Mouse (Mus musculus) stomach, embryonic 14.5 days (tissue): ENCODE measurements at regions not wholly inside any gene's neighbourhood (a gene's known extent, or its start where the extent isn't known, plus 50 kb on each side); places are given as distances from the start of the nearest gene placed in this dataset.

Experiments used
- ATAC-seq: fragments of 200-750 bp; cut with Nextera tagmentation; 2 replicates; pipeline ENCODE4 v1.8.0; 2017; ENCODE audit warnings: low read depth, moderate TSS enrichment; ENCODE audit not compliant: insufficient number of reproducible peaks, insufficient read depth, low FRiP score
- H3K27ac ChIP-seq: fragments of 300-500 bp; sonication (generic); 2 replicates; pipeline ENCODE4 v1.5.1; 2014; ENCODE audit warnings: mild to moderate bottlenecking, low read length, moderate library complexity, mixed read lengths
- H3K27me3 ChIP-seq: fragments of 300-500 bp; sonication (generic); 2 replicates; pipeline ENCODE4 v1.6.1; 2014; ENCODE audit warnings: low read length, control low read depth, mixed read lengths; ENCODE audit not compliant: control insufficient read depth, insufficient read depth
- H3K36me3 ChIP-seq: fragments of 300-500 bp; sonication (generic); 2 replicates; pipeline ENCODE4 v1.6.1; 2014; ENCODE audit warnings: mild to moderate bottlenecking, control low read depth, low read length, moderate library complexity, mixed read lengths; ENCODE audit not compliant: control insufficient read depth, insufficient read depth
- H3K4me1 ChIP-seq: fragments of 300-500 bp; sonication (generic); 2 replicates; pipeline ENCODE4 v1.6.1; 2014; ENCODE audit warnings: low read length, control low read depth, mixed read lengths; ENCODE audit not compliant: control insufficient read depth, insufficient read depth
- H3K4me2 ChIP-seq: fragments of 300-500 bp; sonication (generic); replicated peaks from 2 replicates; pipeline ENCODE4 v1.6.1; 2014; ENCODE audit warnings: low read depth, low read length, control low read depth
- H3K4me3 ChIP-seq: fragments of 300-500 bp; sonication (generic); 2 replicates; pipeline ENCODE4 v1.5.1; 2014; ENCODE audit warnings: low read depth, low read length, control low read depth
- H3K9ac ChIP-seq: fragments of 300-500 bp; sonication (generic); replicated peaks from 2 replicates; pipeline ENCODE4 v1.6.1; 2014; ENCODE audit warnings: low read depth, mild to moderate bottlenecking, control low read depth, low read length, moderate library complexity, mixed read lengths
- H3K9me3 ChIP-seq: fragments of 300-500 bp; sonication (generic); 2 replicates; pipeline ENCODE4 v1.6.1; 2016; ENCODE audit warnings: low read depth, low read length, control low read depth; ENCODE audit not compliant: control insufficient read depth
- WGBS: fragments of 180-500 bp; shearing (Covaris S2); extraction: QIAGEN DNeasy Blood & Tissue Kit; methylation state at CpG from one replicate; pipeline ENCODE4 v1.1.7; 2014; 5-methylcytosine and 5-hydroxymethylcytosine counted together

DNA sequence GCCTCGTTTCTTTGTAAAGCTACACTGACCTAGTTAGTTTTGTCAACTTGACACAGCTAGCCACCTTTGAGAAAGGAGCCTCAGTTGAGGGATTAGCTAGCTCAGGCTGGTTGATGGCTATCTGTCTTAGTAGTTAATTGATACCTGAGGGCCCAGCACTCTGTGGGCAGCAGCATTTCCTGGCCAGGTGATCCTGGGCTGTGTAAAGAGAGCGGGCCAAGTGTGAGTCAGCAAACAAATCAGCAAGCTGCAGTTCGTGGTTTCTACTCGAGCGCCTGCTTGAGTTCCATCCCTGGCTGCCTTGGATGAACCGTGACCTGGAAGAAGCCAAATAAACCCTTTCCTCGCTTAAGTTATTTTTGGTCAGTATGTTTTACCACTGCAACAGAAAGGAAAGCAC is 106.6 kb upstream of the Fut8 start:
- H3K9me3 ChIP-seq = no peaks in the 10 kb centered on the region
- H3K27ac ChIP-seq = no peak overlapping the region
- no peaks in the 10 kb centered on the region for H3K36me3 ChIP-seq
- H3K4me2 ChIP-seq = no peak overlapping the region
- H3K4me3 ChIP-seq = no peak overlapping the region
- ATAC-seq = peak; percentile 63
- 54% methylated on average over 7 of the region's 7 CpGs for WGBS
- H3K9ac ChIP-seq = no peak overlapping the region
- H3K27me3 ChIP-seq = no peaks in the 10 kb centered on the region
- 0 out of 2 replicates have a peak, but pooled peaks cover 4% of the 10 kb centered on the region for H3K4me1 ChIP-seq

DNA sequence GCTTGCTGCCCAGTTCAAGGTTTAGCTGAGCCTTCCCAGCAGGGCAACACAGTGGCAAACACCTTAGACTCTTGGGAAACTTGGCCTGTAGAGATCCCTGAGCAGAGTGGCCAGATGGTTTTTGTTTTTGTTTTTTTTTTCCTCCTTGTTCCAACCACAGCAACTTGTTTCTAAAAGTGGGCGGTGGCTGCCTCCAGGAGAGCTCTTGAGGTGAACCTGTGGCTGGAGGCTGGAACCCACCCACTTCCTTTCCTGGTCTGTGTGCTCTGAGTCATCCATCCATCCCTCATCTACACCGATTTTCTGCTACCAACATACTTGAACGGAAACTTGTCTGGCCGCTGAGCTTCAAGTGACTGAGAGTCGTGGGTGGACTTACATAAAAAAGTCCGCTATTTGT is 107.4 kb upstream of the Fut8 start:
- no peak overlapping the region for H3K4me3 ChIP-seq
- no peaks in the 10 kb centered on the region for H3K27me3 ChIP-seq
- ATAC-seq = no peak
- no peak overlapping the region for H3K27ac ChIP-seq
- H3K9me3 ChIP-seq = no peaks in the 10 kb centered on the region
- 63% methylated on average over 6 of the region's 6 CpGs for WGBS
- no peak overlapping the region for H3K4me2 ChIP-seq
- no peaks in the 10 kb centered on the region for H3K36me3 ChIP-seq
- no peak overlapping the region for H3K9ac ChIP-seq
- 0 out of 2 replicates have a peak, but pooled peaks cover 4% of the 10 kb centered on the region for H3K4me1 ChIP-seq

DNA sequence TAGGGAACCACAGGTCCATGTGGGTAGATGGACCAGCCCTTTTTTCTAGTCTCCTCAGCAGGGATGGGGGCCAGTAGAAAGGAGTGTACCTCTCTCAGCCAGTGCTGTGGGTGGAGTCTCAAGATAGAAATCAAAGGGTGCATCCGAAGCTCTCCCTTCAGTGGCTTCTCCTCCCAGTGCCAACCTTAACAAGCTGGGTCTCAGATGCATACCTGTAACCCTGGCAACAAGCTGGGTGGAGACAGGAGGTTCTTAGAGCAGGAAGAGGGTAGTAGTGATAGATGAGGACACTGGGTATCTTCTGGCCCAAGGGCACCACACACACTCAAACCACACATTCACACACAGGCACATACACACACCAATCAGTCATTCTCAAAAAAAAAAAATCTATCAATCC is 113.7 kb upstream of the Fut8 start:
- Histone ChIP-seq H3K4me3 (no peak overlapping the region), H3K4me1 (no peaks in the 10 kb centered on the region), H3K4me2 (no peak overlapping the region), H3K27ac (no peak overlapping the region), H3K36me3 (no peaks in the 10 kb centered on the region), H3K27me3 (no peaks in the 10 kb centered on the region), H3K9ac (no peak overlapping the region), H3K9me3 (no peaks in the 10 kb centered on the region)
- 47% methylated on average over 1 of the region's 1 CpGs for WGBS
- no peak for ATAC-seq

DNA sequence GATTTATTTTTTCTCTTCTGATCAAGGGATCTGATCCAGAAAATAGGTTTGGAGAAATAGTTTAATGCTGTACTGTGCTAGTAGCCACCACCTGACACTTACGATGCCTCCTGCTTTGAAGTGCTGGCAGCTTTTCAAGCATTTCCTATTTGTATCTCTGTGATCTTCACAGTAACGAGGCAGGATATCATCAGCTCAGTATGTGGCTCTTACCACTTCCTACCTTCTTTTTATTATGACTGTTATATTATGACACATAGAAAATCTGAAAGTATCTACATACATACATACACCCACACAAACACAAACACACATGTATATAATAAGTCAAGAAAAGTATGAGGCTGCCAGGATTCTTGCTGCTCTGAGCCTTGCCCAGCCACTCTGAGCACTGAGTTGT is 124.4 kb upstream of the Fut8 start:
- no peaks in the 10 kb centered on the region for H3K27me3 ChIP-seq
- 88% methylated on average over 2 of the region's 2 CpGs for WGBS

DNA sequence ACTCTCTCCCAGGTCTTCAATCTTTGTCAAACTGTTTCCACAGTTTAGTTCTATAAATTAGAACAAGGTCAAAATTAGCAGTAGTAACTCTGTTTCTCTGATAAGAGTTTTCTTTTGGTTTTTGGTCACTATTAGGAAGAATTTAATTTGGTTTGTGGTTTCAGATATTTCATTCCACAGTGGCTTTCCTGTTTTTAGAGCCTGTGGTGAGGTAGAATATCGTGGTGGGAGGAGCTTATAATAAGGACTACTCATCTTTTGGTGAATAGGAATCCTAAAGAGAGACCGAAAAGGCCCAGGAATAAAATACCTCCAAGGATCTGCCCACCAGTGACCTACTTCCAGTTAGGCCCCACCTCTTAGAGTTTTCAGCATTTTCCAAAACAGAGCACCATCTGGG is 125.8 kb upstream of the Fut8 start:
- no peak overlapping the region for H3K4me2 ChIP-seq
- H3K4me1 ChIP-seq = no peaks in the 10 kb centered on the region
- H3K27ac ChIP-seq = no peak overlapping the region
- no peaks in the 10 kb centered on the region for H3K9me3 ChIP-seq
- H3K9ac ChIP-seq = no peak overlapping the region
- ATAC-seq = no peak
- H3K4me3 ChIP-seq = no peak overlapping the region
- WGBS = 75% methylated on average over 2 of the region's 2 CpGs
- no peaks in the 10 kb centered on the region for H3K27me3 ChIP-seq
- no peaks in the 10 kb centered on the region for H3K36me3 ChIP-seq

More for the DNA sequence above, 124.4 kb upstream of the Fut8 start:
- Histone ChIP-seq H3K4me3 (no peak overlapping the region), H3K4me2 (no peak overlapping the region), H3K9me3 (no peaks in the 10 kb centered on the region), H3K9ac (no peak overlapping the region), H3K27ac (no peak overlapping the region), H3K4me1 (no peaks in the 10 kb centered on the region), H3K36me3 (no peaks in the 10 kb centered on the region)
- no peak for ATAC-seq

DNA sequence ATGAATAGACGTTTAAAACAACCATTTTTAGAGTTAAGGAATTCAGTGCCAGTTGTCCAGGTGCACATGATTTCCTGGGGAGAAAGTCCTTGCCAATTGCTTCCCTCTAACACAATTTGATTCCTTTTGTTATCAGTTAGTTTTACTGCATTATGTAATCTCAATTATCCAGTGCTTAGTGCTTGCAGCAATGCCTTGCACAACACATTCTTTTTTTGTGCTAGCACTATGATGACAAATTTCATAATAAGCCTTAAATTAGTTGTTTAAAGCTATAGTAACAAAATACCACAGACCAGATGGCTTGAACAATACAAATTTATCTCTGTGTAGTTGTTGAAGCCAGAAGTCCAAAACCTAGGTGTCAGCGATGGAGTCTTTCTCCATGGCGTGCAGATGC is 130.7 kb upstream of the Fut8 start:
- Histone ChIP-seq H3K9me3 (no peaks in the 10 kb centered on the region), H3K4me2 (no peak overlapping the region), H3K36me3 (no peaks in the 10 kb centered on the region), H3K4me1 (no peaks in the 10 kb centered on the region), H3K4me3 (no peak overlapping the region), H3K27me3 (no peaks in the 10 kb centered on the region), H3K27ac (no peak overlapping the region), H3K9ac (no peak overlapping the region)
- no peak for ATAC-seq
- 82% methylated on average over 3 of the region's 3 CpGs for WGBS

DNA sequence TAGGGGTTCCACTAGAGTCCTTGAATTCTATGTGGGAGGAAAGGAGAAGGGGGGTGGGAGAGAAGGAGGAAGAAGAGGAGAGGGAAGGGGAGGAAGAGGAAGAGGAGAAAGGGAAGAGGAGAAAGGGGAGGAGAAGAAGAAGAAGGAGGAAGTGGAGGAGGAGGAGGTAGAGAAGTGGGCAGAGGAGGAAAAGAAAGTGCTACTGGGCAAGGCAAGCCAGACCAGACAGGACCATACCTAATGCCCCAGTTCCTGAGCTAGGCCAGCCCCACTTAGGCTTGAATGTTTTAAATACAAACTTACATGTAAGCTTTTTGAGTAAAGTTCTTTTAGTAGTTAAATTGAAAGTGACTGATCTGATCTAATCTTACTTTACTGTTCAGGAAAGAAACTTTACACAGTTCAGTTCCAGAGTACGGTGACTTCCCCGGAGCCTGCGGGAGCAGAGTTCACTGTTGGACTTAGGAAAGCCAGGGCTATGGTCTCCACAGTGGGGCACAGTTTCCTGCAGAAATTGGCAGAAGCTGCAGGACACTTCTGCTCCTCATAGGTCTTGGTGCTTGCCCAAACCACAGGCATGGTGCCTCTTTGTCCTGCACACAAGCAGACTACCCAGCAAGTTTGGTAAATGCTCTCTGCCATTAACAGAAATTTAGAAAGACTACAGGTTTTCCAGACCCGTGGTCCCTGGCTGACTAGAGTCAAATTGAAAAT is 131.9 kb upstream of the Fut8 start:
- H3K27me3 ChIP-seq = no peaks in the 10 kb centered on the region
- no peak overlapping the region for H3K27ac ChIP-seq
- H3K4me3 ChIP-seq = no peak overlapping the region
- no peak overlapping the region for H3K4me2 ChIP-seq
- no peak for ATAC-seq
- WGBS = 71% methylated on average over 4 of the region's 4 CpGs
- H3K4me1 ChIP-seq = no peaks in the 10 kb centered on the region
- no peaks in the 10 kb centered on the region for H3K9me3 ChIP-seq
- no peak overlapping the region for H3K9ac ChIP-seq
- H3K36me3 ChIP-seq = no peaks in the 10 kb centered on the region

DNA sequence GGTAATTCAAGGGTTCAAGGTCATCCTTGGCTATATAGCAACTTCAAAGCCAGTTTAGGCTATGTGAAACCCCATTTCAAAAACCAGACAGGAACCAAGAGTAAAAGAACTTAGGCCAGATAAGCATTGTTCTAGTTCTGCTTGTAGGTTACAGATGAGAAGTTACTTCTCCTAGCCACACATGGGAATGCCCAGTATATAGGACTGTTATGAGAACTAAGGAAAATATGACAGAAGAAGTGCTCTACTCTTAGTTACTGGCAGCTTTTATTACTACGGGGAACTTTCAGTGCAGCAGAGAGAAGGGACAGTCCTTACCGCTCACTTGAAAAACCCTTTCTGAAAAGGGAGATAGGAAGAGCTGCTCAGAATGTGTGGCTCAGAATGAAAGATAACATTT is 137.4 kb upstream of the Fut8 start:
- Histone ChIP-seq H3K9ac (no peak overlapping the region), H3K4me3 (no peak overlapping the region), H3K27me3 (no peaks in the 10 kb centered on the region), H3K36me3 (no peaks in the 10 kb centered on the region), H3K4me2 (no peak overlapping the region), H3K4me1 (no peaks in the 10 kb centered on the region), H3K9me3 (no peaks in the 10 kb centered on the region), H3K27ac (no peak overlapping the region)
- 90% methylated on average over 2 of the region's 2 CpGs for WGBS
- ATAC-seq = no peak

DNA sequence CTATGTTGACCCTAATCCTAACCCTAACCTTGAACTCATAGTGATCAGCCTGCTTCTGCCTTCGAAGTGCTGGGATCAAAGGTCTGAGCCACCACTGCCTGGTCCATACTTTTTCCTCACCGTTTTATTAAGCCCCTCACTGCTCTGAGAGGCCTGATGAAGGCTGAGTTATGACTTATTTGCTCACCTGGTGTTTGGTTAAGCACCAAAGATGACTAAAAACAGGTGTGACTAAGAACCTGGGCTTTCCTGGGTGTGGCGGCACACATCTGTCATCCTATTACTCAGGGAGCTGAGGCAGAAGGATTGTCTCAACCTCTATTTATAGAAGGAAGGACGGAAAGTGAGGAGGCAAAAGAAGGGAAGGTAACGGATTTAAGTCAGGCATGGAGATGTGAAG is 137.5 kb upstream of the Max start:
- Histone ChIP-seq H3K4me2 (no peak overlapping the region), H3K4me3 (no peak overlapping the region), H3K36me3 (no peaks in the 10 kb centered on the region), H3K9me3 (no peaks in the 10 kb centered on the region), H3K9ac (no peak overlapping the region), H3K27ac (no peak overlapping the region), H3K27me3 (no peaks in the 10 kb centered on the region), H3K4me1 (no peaks in the 10 kb centered on the region)
- WGBS = 61% methylated on average over 5 of the region's 5 CpGs
- no peak for ATAC-seq
